Mouse (Mus musculus) lung, adult 2 months (tissue): ENCODE data around the gene Mthfs. TPM values are rescaled to one million over a fixed set of nuclear protein-coding genes. Genes with fewer than 3 reads are reported as not detected.
"Not testable (repeated sequence)": the region's sequence is repeated elsewhere in the genome, so short reads cannot be mapped to it uniquely, and the experiment has no call there.

Source experiments
- DNase-seq: peaks from one replicate; pipeline ENCODE4 v3.0.0; 2022
- H3K4me1 ChIP-seq: fragments of 200-500 bp; 2 replicates; pipeline ENCODE4 v1.6.1; 2011; ENCODE audit warnings: low read length; ENCODE audit not compliant: control insufficient read depth, insufficient read depth
- H3K4me3 ChIP-seq: fragments of 200-500 bp; replicated peaks from 2 replicates; pipeline ENCODE3; 2011; ENCODE audit warnings: low read depth, mild to moderate bottlenecking, control low read depth, low read length; ENCODE audit errors: extremely low read depth
- CTCF ChIP-seq: fragments of 200-500 bp; IDR thresholded peaks from 2 replicates; pipeline ENCODE4 v1.5.1; 2011; ENCODE audit warnings: mild to moderate bottlenecking, low read length, control low read depth; ENCODE audit not compliant: insufficient read depth
- POLR2A ChIP-seq: fragments of 200-500 bp; IDR thresholded peaks from 2 replicates; pipeline ENCODE4 v1.6.1; 2011; ENCODE audit warnings: low read depth, mild to moderate bottlenecking, control low read depth, low read length, borderline replicate concordance; ENCODE audit errors: extremely low read depth
- WGBS: fragments of 180-500 bp; shearing (Covaris S2); methylation state at CpG from one replicate; pipeline ENCODE4 v1.1.7; 2018; 5-methylcytosine and 5-hydroxymethylcytosine counted together
- polyA plus RNA-seq: library from polyadenylated mRNA; depleted of rRNA; stranded (reverse); fragments of >200 nt; gene quantifications from 2 replicates; pipeline ENCODE4 v1.2.3, GENCODE M21; 2012

Mthfs gene
- polyA plus RNA-seq, 1 experiment: 10.6 TPM

- WGBS: 56% methylated on average over 6 of the region's 6 CpGs
Observed at GRCm38 (mm10) chr9:89220704-89221287, 10.3 kb downstream of the Mthfs start.

GRCm38 (mm10) chr9:89226071-89226470, 15.6 kb downstream of the Mthfs start:
- Histone ChIP-seq H3K4me1 (no peaks in the 10 kb centered on the region), H3K4me3 (no peak overlapping the region)
- no peak for DNase-seq
- WGBS: 51% methylated on average over 4 of the region's 4 CpGs
- TF ChIP-seq POLR2A: no peak
- TF ChIP-seq CTCF: no peak

More at GRCm38 (mm10) chr9:89220704-89221287, 10.3 kb downstream of the Mthfs start:
- H3K4me1 ChIP-seq, DNase-seq, H3K4me3 ChIP-seq: not testable (repeated sequence)

GRCm38 (mm10) chr9:89228122-89228521, 17.6 kb downstream of the Mthfs start:
- TF ChIP-seq POLR2A (no peak), CTCF (no peak)
- Histone ChIP-seq H3K4me3 (no peak overlapping the region), H3K4me1 (no peaks in the 10 kb centered on the region)
- no peak for DNase-seq
- 83% methylated on average over 7 of the region's 7 CpGs for WGBS

GRCm38 (mm10) chr9:89230897-89231497, 20.5 kb downstream of the Mthfs start:
- H3K4me3 ChIP-seq, H3K4me1 ChIP-seq, DNase-seq: not testable (repeated sequence)
- WGBS: 56% methylated on average over 2 of the region's 2 CpGs

- not testable (repeated sequence) for H3K4me1 ChIP-seq, H3K4me3 ChIP-seq, DNase-seq
- WGBS: 78% methylated on average over 4 of the region's 4 CpGs
Observed at GRCm38 (mm10) chr9:89237131-89237530, 26.7 kb downstream of the Mthfs start.

- not testable (repeated sequence) for H3K4me3 ChIP-seq, DNase-seq
Observed at GRCm38 (mm10) chr9:89238976-89239505, 28.6 kb downstream of the Mthfs start.

GRCm38 (mm10) chr9:89240516-89241019, 30.1 kb downstream of the Mthfs start:
- WGBS: 83% methylated on average over 3 of the region's 3 CpGs
- H3K4me3 ChIP-seq, H3K4me1 ChIP-seq, DNase-seq: not testable (repeated sequence)

More at GRCm38 (mm10) chr9:89238976-89239505, 28.6 kb downstream of the Mthfs start:
- 70% methylated on average over 4 of the region's 5 CpGs for WGBS
- H3K4me1 ChIP-seq: not testable (repeated sequence)

- H3K4me3 ChIP-seq: no peak overlapping the region
- H3K4me1 ChIP-seq: no peaks in the 10 kb centered on the region
- TF ChIP-seq CTCF: no peak
- no peak for TF ChIP-seq POLR2A
- WGBS: 63% methylated on average over 2 of the region's 2 CpGs
- no peak for DNase-seq
Observed at GRCm38 (mm10) chr9:89253400-89253799, 42.9 kb downstream of the Mthfs start.

GRCm38 (mm10) chr9:89256556-89257335, 46.3 kb downstream of the Mthfs start:
- 74% methylated on average over 12 of the region's 12 CpGs for WGBS
- DNase-seq: no peak
- no peak for TF ChIP-seq POLR2A
- TF ChIP-seq CTCF: no peak
- H3K4me3 ChIP-seq: no peak overlapping the region
- H3K4me1 ChIP-seq: no peaks in the 10 kb centered on the region

- TF ChIP-seq POLR2A: no peak
- TF ChIP-seq CTCF: no peak
- 79% methylated on average over 3 of the region's 3 CpGs for WGBS
- Histone ChIP-seq H3K4me3 (no peak overlapping the region), H3K4me1 (no peaks in the 10 kb centered on the region; the same call in 1 of the 2 replicates)
- DNase-seq: no peak
Observed at GRCm38 (mm10) chr9:89263968-89264367, 53.5 kb downstream of the Mthfs start.
